Mouse (Mus musculus) adrenal gland, postnatal 25 days (tissue): Measurements from ENCODE around the gene Hmox2. TPM values are rescaled to one million over a fixed set of nuclear protein-coding genes. Genes with fewer than 3 reads are reported as not detected.

Source experiments
- DNase-seq: peaks from one replicate; pipeline ENCODE4 v3.0.0; 2021; ENCODE audit warnings: mixed read lengths
- total RNA-seq: library from RNA; stranded (reverse); gene quantifications from 2 replicates; pipeline ENCODE4 v1.2.3, GENCODE M21; 2021

Gene Hmox2
- total RNA-seq, 1 experiment from 2014 or later, result 106 TPM

DNA sequence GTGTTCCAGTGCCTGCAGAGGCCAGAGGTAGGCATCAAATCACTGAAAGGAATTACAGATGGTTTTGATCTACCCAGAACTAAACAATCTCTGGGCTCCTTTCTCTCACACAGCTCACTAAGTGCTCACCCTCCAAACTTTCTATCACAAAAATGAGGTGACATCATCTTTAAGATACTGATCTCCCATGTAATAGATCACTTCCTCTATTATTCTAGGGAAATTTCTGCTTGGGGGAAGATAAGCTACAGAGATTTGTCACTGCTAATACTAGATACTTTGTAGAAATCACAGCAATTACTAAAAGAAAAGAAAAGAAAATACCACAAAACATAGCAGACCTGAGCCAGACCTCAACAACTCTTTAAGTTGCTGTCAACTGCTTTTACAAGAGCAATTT is 56.4 kb downstream of the Hmox2 start:
- no peak for DNase-seq

DNA sequence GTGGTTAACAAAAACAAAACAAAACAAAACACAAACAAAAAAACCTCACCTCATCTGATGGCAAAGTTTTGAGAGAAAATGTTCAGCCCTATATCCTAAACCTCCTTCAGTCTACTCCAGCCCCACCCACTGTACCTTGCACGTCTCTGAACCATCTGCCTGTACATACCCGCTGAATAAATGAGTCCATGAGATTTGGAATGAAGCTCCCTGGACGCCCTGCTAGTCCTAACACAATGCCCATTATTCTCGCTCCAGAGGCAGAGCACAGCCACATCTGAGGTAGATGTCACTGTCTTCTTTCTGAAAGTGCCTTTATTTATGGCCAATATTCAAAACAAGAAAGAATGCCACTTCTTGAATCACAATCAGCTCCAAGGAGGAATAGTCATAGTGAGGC is 59.5 kb downstream of the Hmox2 start:
- no peak for DNase-seq

DNA sequence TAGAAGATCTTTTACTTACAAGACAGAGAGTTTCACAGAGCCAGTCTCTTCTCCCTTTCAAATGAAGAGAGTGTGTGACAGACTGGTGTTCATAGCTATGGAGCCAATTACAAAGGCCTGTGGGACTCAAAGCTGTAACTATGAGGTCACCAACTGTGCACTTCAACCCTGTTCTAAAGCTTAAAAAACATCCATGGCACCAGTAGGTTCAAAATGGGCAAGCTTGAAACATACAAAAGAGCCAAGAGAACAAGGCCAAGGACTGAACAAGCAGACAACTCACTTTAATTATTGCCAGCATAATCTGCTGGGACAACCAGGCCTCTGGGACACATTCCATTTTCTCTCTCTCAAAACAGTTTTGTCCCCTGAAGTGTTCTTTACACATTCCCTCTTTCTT is 62.0 kb downstream of the Hmox2 start:
- no peak for DNase-seq

DNA sequence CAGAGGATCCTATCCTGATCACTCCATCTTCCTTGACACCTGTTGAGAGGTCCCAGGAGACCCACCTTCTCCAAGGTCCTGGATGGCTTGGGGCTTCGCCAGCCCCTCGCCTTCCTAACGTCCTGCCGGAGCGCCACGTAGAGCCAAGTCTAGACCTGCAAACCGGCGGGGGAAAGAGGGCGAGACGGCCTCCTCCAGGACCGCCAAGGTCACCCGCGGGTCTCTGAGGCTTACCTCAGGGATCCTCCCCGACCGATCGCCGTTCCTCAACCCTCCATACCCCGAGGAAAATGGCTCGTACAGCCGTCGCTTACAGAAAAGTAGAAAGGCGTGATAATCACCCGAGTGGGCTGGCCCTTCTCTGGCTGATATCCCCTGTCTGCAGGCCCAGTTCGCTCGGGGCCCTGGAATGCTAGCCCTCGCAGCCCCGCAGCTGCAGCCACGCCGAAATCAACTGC is 63.2 kb downstream of the Hmox2 start:
- peak; percentile 52 for DNase-seq

DNA sequence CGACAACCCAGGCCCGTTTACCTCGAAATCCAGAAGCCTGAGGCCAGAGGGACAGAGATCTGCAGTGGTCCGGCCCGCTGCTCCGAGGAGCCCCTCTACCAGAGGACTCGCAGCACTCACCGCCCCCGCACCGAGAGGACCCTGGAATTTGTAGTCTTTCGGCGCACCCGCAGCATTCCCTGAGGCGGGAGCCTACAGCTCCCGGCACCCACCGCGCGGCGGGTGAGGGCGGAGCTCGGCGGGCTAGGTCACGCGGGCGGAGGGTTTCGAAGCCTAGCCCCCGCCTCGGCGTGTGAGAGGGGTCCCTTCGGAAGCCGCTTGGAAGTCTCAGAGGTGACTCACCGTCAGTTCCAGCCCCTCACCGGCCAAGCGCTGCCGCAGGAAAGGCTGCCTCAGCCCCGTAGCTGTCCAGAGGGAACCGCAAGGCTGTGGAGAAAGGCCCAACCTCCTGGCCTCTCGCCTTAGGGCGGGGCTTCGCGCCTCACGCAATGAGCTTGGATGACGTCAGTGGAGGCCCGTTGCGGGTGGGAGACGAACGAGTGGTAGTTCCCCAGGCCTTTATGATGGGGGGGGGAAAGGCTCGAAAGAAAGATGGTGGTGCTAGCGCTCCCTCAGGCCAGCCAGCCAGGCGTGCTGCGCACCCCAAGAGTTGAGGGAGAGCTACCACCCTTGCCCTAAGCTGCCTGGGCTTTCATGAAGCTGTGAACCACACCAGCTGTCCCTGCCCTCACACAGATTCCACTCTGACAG is 63.8 kb downstream of the Hmox2 start, which contains the start of gene Cdip1:
TSS of gene Cdip1 (minus strand) at position 483 of the 750 bp plus-strand sequence.
- peak; percentile 93 for DNase-seq

DNA sequence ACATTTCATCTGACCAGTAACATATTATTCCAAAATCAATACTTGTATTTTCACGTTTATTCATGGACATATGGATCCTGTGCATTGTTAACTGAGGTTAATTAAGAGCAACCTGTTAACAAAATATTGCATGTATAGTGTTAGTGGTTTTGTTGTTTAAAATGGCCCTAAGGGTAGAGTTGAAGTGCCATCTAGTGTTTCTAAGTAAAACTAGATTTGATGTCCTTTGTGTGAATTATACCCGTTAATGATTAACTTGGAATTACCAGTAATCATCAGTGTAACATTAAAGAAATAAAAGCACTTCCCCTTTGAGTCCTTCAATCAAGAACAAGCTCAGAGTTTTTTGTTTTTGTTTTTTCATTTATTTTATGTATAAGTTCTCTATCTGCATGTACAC is 65.2 kb downstream of the Hmox2 start:
- DNase-seq, result no peak

DNA sequence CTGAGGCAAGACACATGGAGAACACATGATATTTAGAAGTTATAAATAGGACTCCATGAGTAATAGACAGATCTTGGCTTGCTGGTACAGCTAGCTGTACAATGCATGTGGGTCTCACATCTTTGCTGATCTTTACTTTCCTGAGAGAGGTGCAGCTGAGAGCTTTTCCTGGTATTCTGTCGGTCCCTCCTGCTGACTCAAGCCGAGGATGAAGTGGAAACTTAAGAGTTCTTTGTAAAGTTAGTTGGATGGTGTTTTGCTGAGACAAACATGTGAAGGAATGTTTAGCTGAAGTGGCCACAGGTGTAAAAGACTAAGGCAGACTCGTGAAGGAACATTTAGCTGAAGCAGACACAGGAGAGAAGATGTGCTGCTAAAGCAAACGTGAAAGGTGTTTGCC is 70.5 kb downstream of the Hmox2 start:
- no peak for DNase-seq

Other genes with a start within 250 kb of the Hmox2 start
- 8.0 and 11.9 TPM in 2 replicates for gene Srl, start 184.5 kb upstream of the Hmox2 start, total RNA-seq
- 8.3 and 10.4 TPM in 2 replicates for gene Tfap4, start 166.5 kb upstream of the Hmox2 start, total RNA-seq
- 17.1 and 23.0 TPM in 2 replicates for gene Glis2, start 131.6 kb upstream of the Hmox2 start, total RNA-seq
- 81.9 and 83.4 TPM in 2 replicates for gene Pam16, start 101.4 kb upstream of the Hmox2 start, total RNA-seq
- gene Vasn, start 86.4 kb upstream of the Hmox2 start, total RNA-seq, result 5.4 and 9.3 TPM in 2 replicates
- 117 and 125 TPM in 2 replicates for gene Dnaja3, start 86.4 kb upstream of the Hmox2 start, total RNA-seq
- gene Coro7, start 46.6 kb upstream of the Hmox2 start, total RNA-seq, result 36.2 and 39.7 TPM in 2 replicates
- gene Nmral1, start 7.0 kb upstream of the Hmox2 start, total RNA-seq, result 7.0 and 9.1 TPM in 2 replicates
- gene Cdip1, start 63.9 kb downstream of the Hmox2 start, total RNA-seq, result 103 and 116 TPM in 2 replicates
- gene 4930562C15Rik, start 109.1 kb downstream of the Hmox2 start, total RNA-seq, result not detected in 2 replicates
- 41.3 and 44.3 TPM in 2 replicates for gene Ubald1, start 154.0 kb downstream of the Hmox2 start, total RNA-seq
- 75.1 and 85.4 TPM in 2 replicates for gene Mgrn1, start 159.9 kb downstream of the Hmox2 start, total RNA-seq
- gene Nudt16l1, start 212.4 kb downstream of the Hmox2 start, total RNA-seq, result 63.9 and 76.9 TPM in 2 replicates
- 48.5 and 51.3 TPM in 2 replicates for gene Anks3, start 237.8 kb downstream of the Hmox2 start, total RNA-seq